Mouse (Mus musculus) lung, postnatal 0 days (tissue): ENCODE measurements around the gene Fstl4.

ENCODE experiments used
- CTCF ChIP-seq: IDR thresholded peaks from 2 replicates; pipeline ENCODE4 v1.5.1; 2016; ENCODE audit warnings: antibody characterized with exemption, mild to moderate bottlenecking
- EP300 ChIP-seq: IDR thresholded peaks from 2 replicates; pipeline ENCODE4 v1.6.1; 2016; ENCODE audit warnings: antibody characterized with exemption, mild to moderate bottlenecking, control low read depth

DNA sequence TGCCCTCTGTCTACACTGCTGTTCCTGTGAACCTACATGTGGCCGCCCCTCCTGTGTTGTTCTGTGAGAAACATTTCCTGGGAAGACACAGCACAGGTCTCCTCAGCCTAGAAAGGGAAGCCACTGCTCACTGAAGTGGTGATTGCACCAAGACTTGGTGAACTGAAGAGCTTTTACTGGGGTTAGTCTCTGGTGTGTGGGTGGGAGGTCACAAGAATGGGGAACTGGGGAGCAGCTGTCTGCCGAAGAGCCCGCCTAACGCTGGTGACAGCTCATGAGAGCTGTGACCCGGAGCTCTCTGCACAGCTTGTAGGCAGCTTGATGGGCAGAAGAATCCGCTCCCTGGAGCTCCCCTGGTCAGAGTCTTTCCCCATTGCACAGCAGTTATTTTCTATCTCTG, 260.0 kb downstream of the Fstl4 start:
- TF ChIP-seq CTCF (no peak), EP300 (no peak)
